Mouse (Mus musculus): Measurements from ENCODE around the gene Zcchc10. TPM values are rescaled to one million over a fixed set of nuclear protein-coding genes. Genes with fewer than 3 reads are reported as not detected.
"Not testable (repeated sequence)": the region's sequence is repeated elsewhere in the genome, so short reads cannot be mapped to it uniquely, and the experiment has no call there.

Zcchc10 gene
- total RNA-seq (2021): 1 to 10 TPM; 7.4 to 8.7 TPM
- long read RNA-seq, experiment 1, transcript Zcchc10-201 (4 exons, 1,267 nt): major isoform, 5 of 7 reads
- long read RNA-seq, experiment 1, partial matches to known transcripts: 1 of 7 reads
- long read RNA-seq, experiment 1, other reads (novel, unspliced or antisense): 1 of 7 reads
- long read RNA-seq, experiment 2, partial matches to known transcripts: 0 of 4 reads
- long read RNA-seq, experiment 2, other reads (novel, unspliced or antisense): 0 of 4 reads

GRCm38 (mm10) chr11:53324512-53324968 lies at the start of gene Zcchc10:
Zcchc10 (plus strand) TSS chr11:53324679.
- intact Hi-C loops (cut with DNase I; ENCODE audit: low total_unique reads): no loop called here
- peak; percentile 90 for DNase-seq

- intact Hi-C loops (cut with DNase I; ENCODE audit: low total_unique reads): no loop called here
Measured at GRCm38 (mm10) chr11:53275358-53275757, 49.1 kb upstream of the Zcchc10 start.

GRCm38 (mm10) chr11:53278411-53278810 lies 46.1 kb upstream of the Zcchc10 start:
- no peak for DNase-seq
- intact Hi-C loops (cut with DNase I; ENCODE audit: low total_unique reads): no loop called here

More at GRCm38 (mm10) chr11:53275358-53275757, 49.1 kb upstream of the Zcchc10 start:
- DNase-seq: no peak

- intact Hi-C loops (cut with DNase I; ENCODE audit: low total_unique reads): no loop called here
Measured at GRCm38 (mm10) chr11:53285885-53286284, 38.6 kb upstream of the Zcchc10 start.

GRCm38 (mm10) chr11:53290187-53290586 lies 34.3 kb upstream of the Zcchc10 start:
- intact Hi-C loops (cut with DNase I; ENCODE audit: low total_unique reads); DNase-seq: not testable (repeated sequence)

More at GRCm38 (mm10) chr11:53285885-53286284, 38.6 kb upstream of the Zcchc10 start:
- no peak for DNase-seq

GRCm38 (mm10) chr11:53290871-53291270 lies 33.6 kb upstream of the Zcchc10 start:
- intact Hi-C loops (cut with DNase I; ENCODE audit: low total_unique reads): no loop called here

GRCm38 (mm10) chr11:53294441-53294840 lies 30.0 kb upstream of the Zcchc10 start:
- no peak for DNase-seq
- intact Hi-C loops (cut with DNase I; ENCODE audit: low total_unique reads): no loop called here

More at GRCm38 (mm10) chr11:53290871-53291270, 33.6 kb upstream of the Zcchc10 start:
- no peak for DNase-seq

GRCm38 (mm10) chr11:53296880-53297279 lies 27.6 kb upstream of the Zcchc10 start:
- no peak for DNase-seq
- intact Hi-C loops (cut with DNase I; ENCODE audit: low total_unique reads): no loop called here

- intact Hi-C loops (cut with DNase I; ENCODE audit: low total_unique reads): no loop called here
Measured at GRCm38 (mm10) chr11:53297947-53298860, 26.3 kb upstream of the Zcchc10 start.

GRCm38 (mm10) chr11:53299551-53300329 lies 24.7 kb upstream of the Zcchc10 start:
- intact Hi-C loops (cut with DNase I; ENCODE audit: low total_unique reads): no loop called here
- peak; percentile 55 for DNase-seq

More at GRCm38 (mm10) chr11:53297947-53298860, 26.3 kb upstream of the Zcchc10 start:
- DNase-seq: no peak

- peak; percentile 99 for DNase-seq
- intact Hi-C loops (cut with DNase I; ENCODE audit: low total_unique reads): no loop called here
Measured at GRCm38 (mm10) chr11:53300330-53301166, 23.9 kb upstream of the Zcchc10 start, which contains the start of gene Hspa4. Hspa4 (minus strand) TSS chr11:53300457.

- DNase-seq: no peak
- intact Hi-C loops (cut with DNase I; ENCODE audit: low total_unique reads): no loop called here
Measured at GRCm38 (mm10) chr11:53301167-53301515, 23.3 kb upstream of the Zcchc10 start.

GRCm38 (mm10) chr11:53304044-53304840 lies 20.2 kb upstream of the Zcchc10 start:
- intact Hi-C loops (cut with DNase I; ENCODE audit: low total_unique reads): no loop called here
- no peak for DNase-seq

GRCm38 (mm10) chr11:53306965-53307364 lies 17.5 kb upstream of the Zcchc10 start:
- intact Hi-C loops (cut with DNase I; ENCODE audit: low total_unique reads): no loop called here
- DNase-seq: no peak

GRCm38 (mm10) chr11:53307558-53308065 lies 16.9 kb upstream of the Zcchc10 start:
- intact Hi-C loops (cut with DNase I; ENCODE audit: low total_unique reads): no loop called here
- DNase-seq: no peak

GRCm38 (mm10) chr11:53308251-53308864 lies 16.1 kb upstream of the Zcchc10 start:
- DNase-seq: peak; percentile 65
- intact Hi-C loops (cut with DNase I; ENCODE audit: low total_unique reads): no loop called here

GRCm38 (mm10) chr11:53308884-53309310 lies 15.6 kb upstream of the Zcchc10 start:
- DNase-seq: peak; percentile 84
- intact Hi-C loops (cut with DNase I; ENCODE audit: low total_unique reads): no loop called here

Data from gastrocnemius, postnatal 14 days (tissue).